Mouse (Mus musculus): ENCODE data around the gene Afg3l1.
"Not testable (repeated sequence)": the region's sequence is repeated elsewhere in the genome, so short reads cannot be mapped to it uniquely, and the experiment has no call there.

The Afg3l1 gene

GRCm38 (mm10) chr8:123518667-123519066 is 41.0 kb downstream of the Afg3l1 start, which contains the start of gene Gas8:
Gene Gas8 (plus strand): TSS chr8:123518834.
- peak; percentile 82 for DNase-seq

GRCm38 (mm10) chr8:123520048-123520447 is 42.3 kb downstream of the Afg3l1 start:
- not testable (repeated sequence) for DNase-seq

- no peak for DNase-seq
Measured at GRCm38 (mm10) chr8:123527720-123528489, 50.2 kb downstream of the Afg3l1 start.

GRCm38 (mm10) chr8:123536242-123536989 is 58.7 kb downstream of the Afg3l1 start:
- DNase-seq = no peak

- no peak for DNase-seq
Measured at GRCm38 (mm10) chr8:123536990-123537380, 59.3 kb downstream of the Afg3l1 start.

- DNase-seq = not testable (repeated sequence)
Measured at GRCm38 (mm10) chr8:123537641-123538040, 59.9 kb downstream of the Afg3l1 start.

Data from right cerebral cortex, postnatal 4 days (tissue).